Mouse (Mus musculus) spleen, postnatal 14 days (tissue): Measurements from ENCODE around the gene Lpar5.

Source experiments
- DNase-seq, 2 experiments: peaks; one replicate each; pipeline ENCODE4 v3.0.0; 2021 to 2022; ENCODE audit warnings: low spot score in 2 of 2

Gene Lpar5

GRCm38 (mm10) chr6:125119387-125119786, 51.7 kb downstream of the Lpar5 start:
- no peak for DNase-seq

GRCm38 (mm10) chr6:125128724-125129123, 61.0 kb downstream of the Lpar5 start:
- DNase-seq = no peak

DNA sequence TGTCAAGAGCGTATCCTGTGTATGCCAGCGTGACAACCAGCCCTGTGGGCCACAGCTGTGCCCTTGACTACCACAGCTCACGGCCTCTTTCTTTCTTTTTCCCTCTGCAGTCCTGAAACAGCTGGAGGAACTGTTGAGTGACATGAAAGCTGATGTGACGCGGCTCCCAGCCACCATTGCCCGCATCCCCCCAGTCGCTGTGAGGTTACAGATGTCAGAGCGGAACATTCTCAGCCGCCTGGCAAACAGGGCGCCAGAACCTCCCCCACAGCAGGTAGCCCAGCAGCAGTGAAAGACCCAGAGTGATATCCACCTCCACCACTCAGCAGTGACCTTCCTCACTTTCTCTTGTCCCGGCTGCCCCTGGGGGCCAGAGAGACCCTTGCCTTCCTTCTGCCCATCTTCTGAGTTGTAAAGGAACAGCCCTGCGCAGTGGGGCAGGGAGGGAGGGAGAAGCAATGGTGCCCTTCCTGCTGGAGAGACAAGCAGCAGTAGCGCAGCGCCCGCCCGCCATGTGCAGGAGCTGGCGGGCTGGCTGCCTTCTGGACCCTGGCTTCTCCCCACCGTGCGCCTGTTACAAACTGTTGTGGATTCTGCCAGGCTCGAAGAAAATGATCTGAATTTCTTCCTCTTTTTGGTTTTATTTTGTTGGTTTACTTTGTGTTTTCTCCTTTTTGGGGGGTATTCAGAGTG, 62.1 kb downstream of the Lpar5 start:
- no peak for DNase-seq

GRCm38 (mm10) chr6:125131302-125132156, 63.8 kb downstream of the Lpar5 start, which contains the start of gene Nop2:
Gene Nop2, plus strand, starts transcription at chr6:125131909.
- peak; percentile 75 to 82 for DNase-seq
